Mouse (Mus musculus) ovary, postnatal 14 days (tissue): ENCODE data around the gene Ackr1.

ENCODE experiments used
- DNase-seq: peaks from one replicate; pipeline ENCODE4 v3.0.0; 2022; ENCODE audit warnings: low spot score

The Ackr1 gene

GRCm38 (mm10) chr1:173333312-173334253, at the start of gene Ackr1:
Ackr1 (minus strand) TSS chr1:173333750.
- DNase-seq = no peak

DNA sequence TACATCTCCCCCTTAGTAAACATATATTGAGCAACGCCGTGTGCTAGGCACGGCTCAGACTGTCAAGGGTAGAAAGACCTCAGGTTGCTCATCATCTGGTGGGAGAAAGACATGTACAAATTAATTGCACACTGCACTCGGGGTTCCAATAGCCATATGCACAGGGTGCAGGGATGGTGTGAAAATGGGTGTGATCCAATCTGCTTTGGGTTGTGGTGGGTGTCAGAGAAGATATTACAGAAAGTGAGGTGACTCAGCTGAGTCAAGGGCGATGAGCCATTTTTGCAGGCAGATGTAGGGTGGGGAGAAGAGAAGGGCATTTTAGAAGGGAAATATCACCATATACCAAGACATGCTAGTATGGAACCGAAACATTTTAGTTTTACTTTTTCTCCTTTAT, 47.9 kb upstream of the Ackr1 start:
- DNase-seq = no peak

DNA sequence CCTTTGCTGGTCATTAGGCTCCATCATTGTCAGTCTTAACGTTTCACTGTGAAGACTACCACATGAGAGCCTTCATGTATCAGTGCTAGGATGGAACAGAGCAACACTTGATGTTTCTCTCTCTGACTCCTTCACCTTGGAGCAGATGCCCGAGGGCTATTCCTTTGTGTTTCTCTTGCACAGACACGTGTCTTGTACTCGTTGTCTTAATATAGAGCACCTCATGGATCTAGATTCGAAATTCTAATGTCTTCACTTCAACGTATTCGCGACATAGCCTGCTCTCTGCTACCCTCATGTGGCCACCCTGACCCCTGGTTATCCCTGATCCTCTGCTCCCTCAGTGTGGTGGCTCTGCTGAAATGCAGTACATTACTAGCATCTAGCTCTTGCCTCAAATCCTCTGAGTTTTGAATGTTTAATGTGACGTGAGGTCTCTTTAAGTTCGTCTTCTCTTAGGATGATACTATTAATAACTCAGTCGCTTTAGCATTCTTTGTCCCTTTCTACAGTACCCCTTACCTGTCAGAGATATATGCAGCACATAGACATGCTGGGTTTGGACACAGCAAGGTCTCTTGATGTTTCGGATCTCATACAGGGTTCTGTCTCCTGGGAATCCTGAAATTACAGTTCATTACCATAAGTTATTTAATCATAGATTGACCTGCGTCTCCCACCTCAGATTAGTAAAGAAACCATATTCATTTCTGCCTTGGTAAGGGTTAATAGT, 44.0 kb upstream of the Ackr1 start:
- peak; percentile 27 for DNase-seq

DNA sequence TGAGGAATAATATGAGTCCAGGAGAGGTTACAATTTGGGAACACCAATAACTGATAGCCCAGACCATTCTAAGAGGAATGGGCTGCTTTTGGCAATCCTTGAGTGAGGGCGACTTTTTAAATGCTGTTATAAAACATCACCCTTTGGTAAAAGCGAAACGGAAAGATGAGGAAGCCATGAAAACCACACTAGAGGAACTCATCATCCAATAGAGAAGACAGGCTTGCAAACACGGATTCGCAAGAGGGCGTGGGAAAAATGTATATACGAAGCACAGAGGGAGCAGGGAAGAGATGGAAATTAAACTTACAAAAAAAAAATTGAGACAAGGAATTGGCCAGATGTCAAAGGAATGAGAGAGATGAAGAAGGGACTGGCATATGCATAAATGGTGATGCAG, 40.5 kb upstream of the Ackr1 start:
- DNase-seq = no peak

DNA sequence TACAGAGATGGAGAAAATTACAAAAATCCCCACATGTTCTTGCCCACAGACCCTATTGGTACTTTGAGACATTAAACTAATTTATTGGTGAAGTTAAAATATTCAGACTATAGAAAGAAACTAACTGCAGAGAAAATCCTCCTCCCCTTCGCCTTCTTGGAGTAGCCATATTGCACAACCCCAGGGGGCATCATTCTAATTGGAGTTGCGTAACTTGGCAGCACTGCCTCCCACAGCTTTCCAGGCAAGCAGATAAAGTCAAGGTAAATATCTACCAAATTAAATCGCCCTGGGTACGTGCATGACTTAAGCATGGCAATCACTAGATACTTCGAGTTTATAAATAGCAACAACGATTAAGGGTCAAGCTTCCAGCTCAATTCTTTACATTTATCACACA, 38.0 kb upstream of the Ackr1 start:
- DNase-seq = no peak

DNA sequence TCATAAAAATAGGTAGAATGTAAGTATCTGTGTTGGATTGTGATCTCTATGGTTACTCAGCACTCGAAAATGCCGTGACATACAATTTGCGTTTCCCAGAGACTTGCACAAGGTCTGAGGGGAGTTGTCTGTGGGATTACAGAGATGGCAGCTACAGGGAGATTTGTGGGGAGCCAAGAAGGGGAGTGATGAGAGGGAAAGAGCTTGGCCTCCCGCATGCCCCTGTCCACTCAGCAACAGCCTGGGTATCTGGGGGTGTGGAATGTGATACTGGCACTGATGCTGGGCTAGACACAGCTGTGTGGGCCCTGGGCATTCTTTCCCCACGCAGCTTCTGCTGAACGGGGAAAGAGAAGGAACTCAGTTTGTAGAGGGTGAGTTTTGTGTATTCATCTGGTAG, 36.9 kb upstream of the Ackr1 start:
- no peak for DNase-seq

DNA sequence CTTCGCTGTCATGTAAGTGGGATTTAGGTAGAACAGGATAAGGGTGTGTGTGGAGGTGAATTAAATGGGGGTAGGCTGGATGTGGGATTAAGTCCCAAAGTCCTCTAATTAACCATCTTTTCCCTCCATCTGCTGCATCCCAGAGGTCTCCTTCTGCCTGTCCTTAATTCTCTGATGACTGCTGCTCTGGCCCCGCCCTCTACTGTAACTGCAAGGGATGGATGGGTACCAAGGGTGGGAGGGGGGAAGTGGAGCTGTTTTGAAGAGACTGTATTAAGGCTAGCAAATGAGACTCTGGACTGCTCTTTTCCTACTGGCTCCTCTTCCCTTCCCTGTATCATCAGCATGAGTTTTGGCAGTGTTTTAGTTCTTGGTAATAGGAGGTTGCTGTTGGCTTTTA, 36.1 kb upstream of the Ackr1 start:
- no peak for DNase-seq

- DNase-seq = no peak
These were observed 34.0 kb upstream of the Ackr1 start, which contains the start of gene Cadm3 for GRCm38 (mm10) chr1:173367356-173368046. Cadm3 (minus strand) TSS chr1:173367695.

GRCm38 (mm10) chr1:173366701-173367355, 33.3 kb upstream of the Ackr1 start:
- DNase-seq = no peak

GRCm38 (mm10) chr1:173365970-173366409, 32.4 kb upstream of the Ackr1 start:
- no peak for DNase-seq

GRCm38 (mm10) chr1:173364125-173364800, 30.7 kb upstream of the Ackr1 start:
- DNase-seq = no peak

DNA sequence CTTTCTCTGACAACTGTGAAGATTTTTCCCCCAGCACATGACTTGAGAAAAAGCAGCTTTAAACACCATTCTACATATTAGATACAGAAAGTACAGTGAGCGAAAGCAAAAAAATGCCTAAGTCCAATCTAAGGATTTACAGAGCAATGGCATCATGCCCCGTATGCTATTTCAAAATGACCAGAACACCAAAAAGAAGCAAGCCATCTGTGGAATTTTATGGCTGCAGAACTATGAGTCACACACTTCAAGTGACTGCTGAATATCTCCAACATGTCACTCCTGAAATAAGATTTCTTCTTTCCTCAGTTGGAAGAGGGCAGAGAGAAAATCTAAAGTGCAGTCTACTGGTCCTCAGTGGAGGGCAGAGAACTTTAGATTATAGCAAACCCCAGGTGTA, 29.9 kb upstream of the Ackr1 start:
- no peak for DNase-seq

DNA sequence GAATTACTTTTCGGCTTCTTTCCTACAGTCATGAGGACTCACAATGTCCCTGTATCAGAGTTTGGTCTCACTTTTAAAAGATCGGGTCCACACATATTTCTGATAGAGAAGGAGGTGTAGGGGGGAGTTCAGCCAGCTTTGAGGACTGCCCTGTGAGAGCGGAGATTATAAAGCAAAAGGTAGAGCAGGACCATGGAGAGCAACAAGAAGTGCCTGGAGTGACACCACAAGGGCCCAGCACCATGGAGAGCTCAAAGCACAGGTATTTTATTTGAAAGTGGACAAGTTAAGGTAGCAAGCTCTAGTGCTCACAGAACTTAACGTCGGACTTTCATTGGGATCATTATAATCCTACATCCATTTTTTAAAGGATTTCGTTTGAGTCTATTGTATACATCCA, 28.1 kb upstream of the Ackr1 start:
- DNase-seq = peak; percentile 61

DNA sequence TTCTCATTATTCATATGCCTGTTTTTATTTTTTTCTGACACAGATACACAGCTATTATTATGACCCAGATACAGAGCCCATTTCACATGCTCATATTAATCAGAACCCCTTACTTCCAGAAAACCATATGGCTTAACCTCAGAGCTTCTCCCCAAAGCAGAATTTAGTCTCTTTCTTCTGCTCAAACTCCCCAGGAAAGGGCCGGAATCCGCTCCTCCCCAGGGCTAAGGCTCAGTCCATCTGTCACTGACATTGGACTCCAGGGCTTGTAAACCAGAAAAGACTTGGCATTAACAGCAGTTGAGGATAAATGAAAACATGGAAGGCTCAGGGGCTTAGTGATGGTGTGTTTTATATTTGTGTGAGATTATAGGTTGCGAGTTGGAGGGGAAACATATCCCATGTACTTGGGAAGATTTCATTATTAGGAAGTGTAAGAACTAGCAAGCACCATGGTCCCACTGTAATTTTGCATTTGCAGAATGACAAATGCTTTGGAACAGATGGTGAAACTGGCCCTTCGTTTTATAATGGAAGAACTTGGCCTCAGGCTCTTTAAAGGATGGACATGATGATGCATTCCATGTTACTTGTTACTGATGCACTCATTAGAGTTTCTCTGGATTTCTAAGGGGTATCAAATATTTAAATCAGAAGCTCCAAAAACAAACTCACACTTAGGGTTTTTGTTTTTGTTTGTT, 26.2 kb upstream of the Ackr1 start:
- no peak for DNase-seq

- DNase-seq = no peak
These were observed 24.2 kb upstream of the Ackr1 start for GRCm38 (mm10) chr1:173357799-173358198.

DNA sequence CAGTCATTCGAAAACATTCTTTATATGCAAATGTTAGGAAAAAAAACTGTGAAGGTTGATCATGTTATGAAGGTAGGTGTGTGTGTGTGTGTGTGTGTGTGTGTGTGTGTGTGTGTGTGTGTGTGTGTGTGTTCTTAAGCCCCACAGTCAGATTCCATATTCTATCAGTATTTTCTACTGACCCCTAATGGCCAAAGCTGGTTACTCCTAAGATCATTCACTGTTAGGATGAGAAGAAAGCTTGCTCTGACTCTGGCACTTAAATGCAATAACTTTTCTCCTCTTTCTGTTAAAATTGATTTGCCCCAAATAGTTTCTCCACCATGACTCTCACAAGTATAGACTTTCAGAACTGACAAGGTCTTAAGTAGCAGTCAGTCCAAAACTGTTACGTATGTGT, 23.1 kb upstream of the Ackr1 start:
- no peak for DNase-seq

DNA sequence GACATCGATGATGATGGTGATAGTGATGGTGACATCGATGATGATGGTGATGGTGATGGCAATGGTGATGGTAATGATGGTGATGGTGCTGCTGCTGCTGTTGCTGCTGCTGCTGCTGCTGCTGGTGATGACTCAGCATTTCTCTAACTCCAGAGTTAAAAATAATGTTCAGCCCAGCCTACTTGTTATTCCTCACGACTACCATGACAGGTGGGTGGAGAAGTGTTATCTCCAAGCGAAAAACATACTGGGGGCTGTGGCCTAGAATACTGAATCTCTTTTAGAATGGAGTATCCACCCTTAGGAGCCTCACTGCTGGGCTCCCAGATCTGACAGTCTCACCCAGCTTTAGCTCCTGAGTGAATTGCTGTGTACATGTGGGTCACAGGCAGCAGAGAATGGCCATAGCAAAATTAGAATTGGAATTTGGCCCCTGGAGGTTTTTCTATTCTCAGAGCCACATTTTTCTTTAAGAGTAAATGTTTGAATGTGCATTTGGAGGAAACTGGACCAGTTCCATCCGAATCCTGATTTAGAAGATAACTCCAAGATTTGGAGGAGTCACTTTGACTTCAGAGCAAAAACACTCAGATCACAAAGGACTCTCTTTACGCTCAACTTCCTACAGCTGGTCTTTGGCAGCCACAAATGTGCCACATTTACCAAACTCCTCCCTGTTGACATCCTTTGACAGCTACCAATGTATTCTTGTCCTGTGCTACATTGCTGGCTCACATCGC, 21.7 kb upstream of the Ackr1 start:
- no peak for DNase-seq

- DNase-seq = no peak
These were observed 16.9 kb upstream of the Ackr1 start, which contains the start of gene Aim2 for GRCm38 (mm10) chr1:173350372-173350957. Aim2 (plus strand) TSS chr1:173350879.

DNA sequence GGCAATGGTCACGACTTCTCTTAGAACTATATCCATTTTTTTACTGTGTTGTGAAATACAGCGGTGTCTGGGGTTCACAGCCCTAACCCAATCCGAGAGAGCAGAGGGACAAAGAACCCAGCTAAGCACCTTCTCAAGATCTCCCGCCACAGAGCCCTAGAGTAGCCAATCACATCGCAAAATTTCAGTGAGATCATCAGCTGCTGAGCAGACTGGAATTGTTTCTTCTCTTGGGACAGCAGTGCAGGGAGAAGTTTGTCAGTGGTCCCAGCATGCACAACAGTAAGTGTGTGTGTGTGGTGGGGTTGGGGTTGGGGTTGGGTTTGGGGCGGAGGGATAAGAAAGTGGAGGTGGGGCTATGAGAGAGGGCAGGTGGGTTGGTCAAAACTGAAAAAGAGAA, 16.4 kb upstream of the Ackr1 start:
- DNase-seq = peak; percentile 55

DNA sequence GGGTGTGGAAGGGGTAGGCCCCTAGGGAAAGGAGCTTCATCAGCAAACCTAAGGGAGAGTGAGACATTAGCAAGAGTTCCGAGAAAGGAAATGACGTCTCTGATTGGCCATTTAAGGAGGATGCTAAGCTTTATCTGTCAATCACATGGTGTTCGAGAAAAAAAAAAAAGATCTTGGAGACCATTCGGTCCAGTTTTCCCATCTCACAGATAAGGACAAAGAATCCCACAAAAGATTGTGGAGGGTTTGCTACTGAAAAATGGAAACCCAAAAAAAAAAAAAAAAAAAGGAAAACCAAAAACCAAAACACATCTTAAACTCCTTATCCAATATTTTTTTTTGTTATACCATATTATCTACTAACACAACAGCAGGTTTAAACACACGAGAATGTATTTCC, 15.6 kb upstream of the Ackr1 start:
- no peak for DNase-seq
